In genomic region chr7:34313443-34313875, GRCm38 (mm10) we compare ENCODE assay signal across 7 mouse cellular contexts. TPM values are rescaled to one million over a fixed set of nuclear protein-coding genes. Genes with fewer than 3 reads are reported as not detected.
A peak's percentile ranks its signal among the peaks of the same experiment; 100 is the strongest.
DNase-seq lines count a peak whose midpoint lies in the region; ATAC-seq and TF ChIP-seq lines count a peak whose summit lies in the region.

TSS of gene 4931406P16Rik (minus strand) at chr7:34313551.

- peaks cover 3% of the 10 kb centered on the region for H3K79me2 ChIP-seq in heart, adult 2 months (replicated peaks; ENCODE audit: control insufficient read depth, insufficient read depth, low read length)

- peak; percentile 79 for TF ChIP-seq POLR2A in heart, adult 2 months (IDR thresholded peaks at IDR 0.05; ENCODE audit: insufficient read depth, low read depth, low read length)

- H3K4me3 ChIP-seq in embryonic facial prominence, embryonic 12.5 days: peak within 1 kb of the TSS; percentile 97
- H3K4me3 ChIP-seq in heart, adult 2 months: peak within 1 kb of the TSS; percentile 93
- peak within 1 kb of the TSS; percentile 90 for H3K4me3 ChIP-seq in limb, embryonic 13.5 days
- peak within 1 kb of the TSS; percentile 88 for H3K4me3 ChIP-seq in midbrain, embryonic 16.5 days (ENCODE audit: low read depth, low read length)

- no peaks in the 10 kb centered on the region for H3K27me3 ChIP-seq in embryonic facial prominence, embryonic 12.5 days
- no peaks in the 10 kb centered on the region for H3K27me3 ChIP-seq in heart, adult 2 months (ENCODE audit: control insufficient read depth, insufficient read depth, low read length)
- H3K27me3 ChIP-seq in limb, embryonic 13.5 days: no peaks in the 10 kb centered on the region
- H3K27me3 ChIP-seq in midbrain, embryonic 16.5 days (ENCODE audit: control insufficient read depth, insufficient read depth, low read depth, low read length): no peaks in the 10 kb centered on the region; the same call in 1 of the 2 replicates

- no peak for TF ChIP-seq CTCF in heart, adult 2 months (IDR thresholded peaks at IDR 0.05)

- peak; percentile 91 for ATAC-seq in embryonic facial prominence, embryonic 12.5 days (ENCODE audit: insufficient number of reproducible peaks, insufficient read depth, low FRiP score, low TSS enrichment)
- peak; percentile 93 for ATAC-seq in limb, embryonic 13.5 days (ENCODE audit: low FRiP score, low read depth)
- ATAC-seq in midbrain, embryonic 16.5 days: peak; percentile 88

- H3K27ac ChIP-seq in embryonic facial prominence, embryonic 12.5 days: peak within 1 kb of the TSS; percentile 85
- H3K27ac ChIP-seq in heart, adult 2 months: peak within 1 kb of the TSS; percentile 96
- peak within 1 kb of the TSS; percentile 67; the same call in 1 of the 2 replicates for H3K27ac ChIP-seq in limb, embryonic 13.5 days
- peak within 1 kb of the TSS; percentile 90 for H3K27ac ChIP-seq in midbrain, embryonic 16.5 days (ENCODE audit: low read length)

- TF ChIP-seq EP300 in heart, adult 2 months (IDR thresholded peaks at IDR 0.05; ENCODE audit: insufficient read depth, low read depth, low read length): no peak

- intact Hi-C loops in heart, adult 2 months (cut with DNase I): loop anchor here (2.0 kb wide), 1 partner anchor 47 kb away; no protein-coding TSS in a partner anchor

- H3K9ac ChIP-seq in embryonic facial prominence, embryonic 12.5 days: peak within 1 kb of the TSS; percentile 94
- peak within 1 kb of the TSS; percentile 97 for H3K9ac ChIP-seq in heart, adult 2 months (ENCODE audit: low read depth, low read length)
- H3K9ac ChIP-seq in limb, embryonic 13.5 days: peak within 1 kb of the TSS; percentile 92
- H3K9ac ChIP-seq in midbrain, embryonic 16.5 days (ENCODE audit: low read depth, low read length): peak within 1 kb of the TSS; percentile 93

- peaks cover 7% of the 10 kb centered on the region for H3K4me1 ChIP-seq in embryonic facial prominence, embryonic 12.5 days
- peaks cover 9% of the 10 kb centered on the region for H3K4me1 ChIP-seq in heart, adult 2 months (ENCODE audit: control insufficient read depth, insufficient read depth, low read length)
- H3K4me1 ChIP-seq in limb, embryonic 13.5 days: peaks cover 27% of the 10 kb centered on the region
- peaks cover 4% of the 10 kb centered on the region; the same call in 1 of the 2 replicates for H3K4me1 ChIP-seq in midbrain, embryonic 16.5 days (ENCODE audit: control insufficient read depth, insufficient read depth, low read length)

- DNase-seq in adrenal gland, postnatal 25 days: peak; percentile 90
- DNase-seq in heart, adult 2 months: peak; percentile 93
- DNase-seq in kidney, adult 8-10 months: peak; percentile 78
- DNase-seq in spleen, postnatal 10 days (ENCODE audit: low spot score in 2 of 2): peak; percentile 86 to 88

- no peaks in the 10 kb centered on the region for H3K36me3 ChIP-seq in embryonic facial prominence, embryonic 12.5 days
- H3K36me3 ChIP-seq in heart, adult 2 months (ENCODE audit: control insufficient read depth, insufficient read depth, low read length): peaks cover 23% of the 10 kb centered on the region
- no peaks in the 10 kb centered on the region for H3K36me3 ChIP-seq in limb, embryonic 13.5 days
- no peaks in the 10 kb centered on the region for H3K36me3 ChIP-seq in midbrain, embryonic 16.5 days (ENCODE audit: control insufficient read depth, insufficient read depth, low read length)

- under 1% methylated on average over 30 of the region's 41 CpGs for WGBS in embryonic facial prominence, embryonic 12.5 days
- WGBS in heart, adult 2 months: under 1% methylated on average over 41 of the region's 41 CpGs
- WGBS in limb, embryonic 13.5 days: under 1% methylated on average over 41 of the region's 41 CpGs
- WGBS in midbrain, embryonic 16.5 days: under 1% methylated on average over 39 of the region's 41 CpGs

- peak within 1 kb of the TSS; percentile 84 for H3K4me2 ChIP-seq in embryonic facial prominence, embryonic 12.5 days (replicated peaks)
- H3K4me2 ChIP-seq in limb, embryonic 13.5 days (replicated peaks): peak within 1 kb of the TSS; percentile 77
- peak within 1 kb of the TSS; percentile 74 for H3K4me2 ChIP-seq in midbrain, embryonic 16.5 days (ENCODE audit: low read length)

- no peaks in the 10 kb centered on the region for H3K9me3 ChIP-seq in embryonic facial prominence, embryonic 12.5 days
- no peaks in the 10 kb centered on the region; the same call in 1 of the 2 replicates for H3K9me3 ChIP-seq in limb, embryonic 13.5 days
- H3K9me3 ChIP-seq in midbrain, embryonic 16.5 days (replicated peaks; ENCODE audit: control insufficient read depth, low read length, poor library complexity, severe bottlenecking): no peaks in the 10 kb centered on the region

RNA-seq across cellular contexts. Expression of gene 4931406P16Rik, which starts in this region (rescaled TPM):
- total RNA-seq in adrenal gland, postnatal 25 days (2021): 52.6 and 61.2 TPM in 2 replicates
- 26.3 and 28.6 TPM in 2 replicates for polyA plus RNA-seq in embryonic facial prominence, embryonic 12.5 days (2016; fragmentation: Nextera tagmentation; extraction: Ambion mirVana)
- 10 to 100 TPM; 40.7 to 44.1 TPM for total RNA-seq in heart, adult 2 months (2021)
- 24.9 and 32.5 TPM in 2 replicates for polyA plus RNA-seq in heart, adult 2 months (2012; rRNA removed)
- 27.0 and 31.0 TPM in 2 replicates for polyA plus RNA-seq in limb, embryonic 13.5 days (2015; fragmentation: Nextera tagmentation; extraction: Ambion mirVana)
- polyA plus RNA-seq in midbrain, embryonic 16.5 days (2015; fragmentation: Nextera tagmentation; extraction: Ambion mirVana): 34.0 and 37.8 TPM in 2 replicates

Comparison
In these comparisons a context has a peak if more than half of its experiments do, and no peak if none do; other contexts are left out.
1. Peak in every context shown above with its lines: DNase-seq, ATAC-seq, H3K4me3 ChIP-seq and H3K27ac ChIP-seq.